Comparison of ENCODE assay signal across 20 mouse cellular contexts in the genomic region with DNA sequence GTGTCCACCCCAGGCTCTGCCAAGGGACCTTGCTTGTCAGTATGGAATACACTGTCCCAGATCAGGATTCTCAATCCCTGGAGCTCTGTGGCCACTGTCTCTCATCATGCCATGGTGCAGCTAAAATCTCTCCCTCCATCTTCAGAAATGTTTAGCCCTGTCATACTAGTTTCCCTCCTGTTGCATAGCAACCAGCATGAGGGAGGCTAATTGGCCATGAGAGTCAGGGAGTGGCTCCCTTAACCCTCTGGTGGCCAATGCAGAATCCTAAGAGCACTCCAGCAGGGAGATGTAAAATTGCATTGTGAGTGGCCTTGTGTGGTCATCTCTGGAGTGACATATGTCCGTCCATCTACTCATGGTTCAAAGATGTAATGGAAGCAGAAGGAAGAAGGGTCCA.
A peak's percentile ranks its signal among the peaks of the same experiment; 100 is the strongest.
DNase-seq lines count a peak whose midpoint lies in the region; ATAC-seq and TF ChIP-seq lines count a peak whose summit lies in the region.
"Had no signal": no experiment of that assay in that cellular context is flagged by ENCODE, and none has a peak within 500 bp of the region (broad histone marks: within the 10 kb centered on the region; RNA-seq: fewer than 3 reads in every experiment).

No protein-coding gene starts in this region.

- H3K36me3 ChIP-seq in forebrain, embryonic 13.5 days (ENCODE audit: poor library complexity, severe bottlenecking), result no peaks in the 10 kb centered on the region
- no peaks in the 10 kb centered on the region for H3K36me3 ChIP-seq in liver, embryonic 12.5 days
- H3K36me3 ChIP-seq: embryonic facial prominence, embryonic 12.5 days; G1E had no signal

- H3K27ac ChIP-seq in layer of hippocampus, adult 2 months, result no peak overlapping the region; the same call in 1 of the 2 replicates
- H3K27ac ChIP-seq in forebrain, embryonic 13.5 days, result no peak overlapping the region
- H3K27ac ChIP-seq in liver, embryonic 12.5 days, result no peak overlapping the region
- H3K27ac ChIP-seq: embryonic facial prominence, embryonic 12.5 days had no signal

- WGBS in forebrain, embryonic 13.5 days, result 82% methylated on average over 1 of the region's 1 CpGs
- 50% methylated on average over 1 of the region's 1 CpGs for WGBS in liver, embryonic 12.5 days (ENCODE audit: insufficient replicate concordance)

- H3K4me1 ChIP-seq in forebrain, embryonic 13.5 days, result no peaks in the 10 kb centered on the region; the same call in 1 of the 2 replicates
- 0 out of 2 replicates have a peak, but pooled peaks cover 3% of the 10 kb centered on the region for H3K4me1 ChIP-seq in liver, embryonic 12.5 days

- H3K4me3 ChIP-seq in layer of hippocampus, adult 2 months, result no peak overlapping the region
- no peak overlapping the region for H3K4me3 ChIP-seq in forebrain, embryonic 13.5 days
- H3K4me3 ChIP-seq in liver, embryonic 12.5 days, result no peak overlapping the region
- H3K4me3 ChIP-seq: embryonic facial prominence, embryonic 12.5 days had no signal

- no peak overlapping the region for H3K4me2 ChIP-seq in forebrain, embryonic 13.5 days
- no peak overlapping the region for H3K4me2 ChIP-seq in liver, embryonic 12.5 days
- H3K4me2 ChIP-seq: embryonic facial prominence, embryonic 12.5 days had no signal

- no peak overlapping the region for H3K9ac ChIP-seq in forebrain, embryonic 13.5 days
- no peak overlapping the region for H3K9ac ChIP-seq in liver, embryonic 12.5 days
- H3K9ac ChIP-seq: embryonic facial prominence, embryonic 12.5 days had no signal

- ATAC-seq in forebrain, embryonic 13.5 days, result no peak
- ATAC-seq in liver, embryonic 12.5 days, result no peak
- ATAC-seq: activated CD4-positive, CD25-positive, alpha-beta regulatory T cell, adult 4 months; forebrain, embryonic 14.5 days; forebrain, embryonic 16.5 days had no signal

- DNase-seq in layer of hippocampus, adult 2 months (ENCODE audit: low spot score in 2 of 2), result no peak
- no peak for DNase-seq in layer of hippocampus, adult 11-12 months (ENCODE audit: low spot score)
- DNase-seq in retina, postnatal 1 day, result peak; percentile 21
- DNase-seq in retina, embryonic 14.5 days (ENCODE audit: low spot score), result no peak
- DNase-seq in MN1 (ENCODE audit: low spot score), result peak; percentile 56
- DNase-seq: adrenal gland, adult 8-10 months; adrenal gland, postnatal 14 days; adrenal gland, postnatal 36 days; cerebellum, adult 11-12 months; cerebellum, adult 2 months; cerebellum, adult 9-10 months; cerebellum, postnatal 10 days; cerebellum, postnatal 25 days had no signal

- H3K9me3 ChIP-seq in forebrain, embryonic 13.5 days (replicated peaks), result no peaks in the 10 kb centered on the region
- no peaks in the 10 kb centered on the region for H3K9me3 ChIP-seq in liver, embryonic 12.5 days (replicated peaks)
- H3K9me3 ChIP-seq: embryonic facial prominence, embryonic 12.5 days had no signal

- H3K27me3 ChIP-seq in forebrain, embryonic 13.5 days, result no peaks in the 10 kb centered on the region
- no peaks in the 10 kb centered on the region for H3K27me3 ChIP-seq in liver, embryonic 12.5 days (replicated peaks)
- H3K27me3 ChIP-seq: embryonic facial prominence, embryonic 12.5 days had no signal

- TF ChIP-seq CTCF in layer of hippocampus, adult 2 months (conservative IDR thresholded peaks at IDR 0.05), result 0 out of 2 replicates have a peak, but pooled peaks have one; percentile 10

Comparison
In these comparisons a context has a peak if more than half of its experiments do, and no peak if none do; other contexts are left out.
1. DNase-seq: peak in retina, postnatal 1 day (single experiment) and MN1 (single experiment); none in layer of hippocampus, adult 2 months (0 of 2), layer of hippocampus, adult 11-12 months (single experiment) and retina, embryonic 14.5 days (single experiment).